Mouse (Mus musculus) brain, embryonic 14.5 days (tissue): ENCODE measurements at regions not wholly inside any gene's neighbourhood (a gene's known extent, or its start where the extent isn't known, plus 50 kb on each side); places are given as distances from the start of the nearest gene placed in this dataset.

Experiments
- CTCF ChIP-seq: fragments of 200-500 bp; IDR thresholded peaks from 2 replicates; pipeline ENCODE4 v1.5.1; 2012; ENCODE audit warnings: inconsistent platforms, mild to moderate bottlenecking, moderate library complexity, borderline replicate concordance; ENCODE audit not compliant: insufficient read depth, insufficient read length; ENCODE audit errors: extremely low read depth
- POLR2A ChIP-seq: fragments of 200-500 bp; IDR thresholded peaks from 2 replicates; pipeline ENCODE4 v1.6.1; 2012; ENCODE audit warnings: mild to moderate bottlenecking, inconsistent platforms, borderline replicate concordance; ENCODE audit not compliant: poor library complexity, insufficient read depth, insufficient read length, severe bottlenecking; ENCODE audit errors: extremely low read depth

DNA sequence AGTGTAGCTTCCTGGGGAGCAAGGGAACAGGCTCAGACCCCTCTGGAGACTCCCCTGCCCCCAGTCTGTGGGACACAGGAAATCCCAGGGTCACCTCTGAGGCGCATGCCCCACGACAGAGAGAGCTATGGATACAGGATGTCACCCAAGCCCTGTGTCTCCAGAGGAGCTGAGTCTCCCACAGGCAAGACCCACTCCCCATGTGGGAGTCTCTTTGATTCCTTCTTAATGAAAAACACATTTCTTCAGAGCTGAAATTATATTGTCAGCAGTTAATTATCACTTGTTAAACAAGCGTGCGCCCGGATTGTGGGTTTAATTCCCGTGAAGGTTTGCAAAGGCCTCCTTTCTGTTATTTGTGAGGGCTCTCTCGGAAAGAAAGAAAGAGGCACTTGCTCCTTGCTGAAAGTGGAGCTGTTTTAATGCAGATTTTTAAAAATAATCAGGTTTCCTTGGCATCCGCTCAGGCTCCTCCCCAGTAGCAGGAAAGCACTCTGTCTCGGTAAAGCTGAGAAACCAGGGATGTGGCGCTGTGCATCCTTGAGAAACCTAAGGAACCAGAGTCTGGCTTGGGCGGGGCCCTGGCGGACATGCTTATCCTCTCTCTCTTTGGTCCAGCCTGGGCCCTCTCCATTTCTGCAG, 432.6 kb downstream of the Ptpru start:
- TF ChIP-seq POLR2A (no peak), CTCF (no peak)
